Mouse (Mus musculus): ENCODE results near the gene Aph1c. TPM values are rescaled to one million over a fixed set of nuclear protein-coding genes. Genes with fewer than 3 reads are reported as not detected.
"Not testable (repeated sequence)": the region's sequence is repeated elsewhere in the genome, so short reads cannot be mapped to it uniquely, and the experiment has no call there.

Aph1c gene
- polyA plus RNA-seq, 1 experiment = 2.7 TPM

DNA sequence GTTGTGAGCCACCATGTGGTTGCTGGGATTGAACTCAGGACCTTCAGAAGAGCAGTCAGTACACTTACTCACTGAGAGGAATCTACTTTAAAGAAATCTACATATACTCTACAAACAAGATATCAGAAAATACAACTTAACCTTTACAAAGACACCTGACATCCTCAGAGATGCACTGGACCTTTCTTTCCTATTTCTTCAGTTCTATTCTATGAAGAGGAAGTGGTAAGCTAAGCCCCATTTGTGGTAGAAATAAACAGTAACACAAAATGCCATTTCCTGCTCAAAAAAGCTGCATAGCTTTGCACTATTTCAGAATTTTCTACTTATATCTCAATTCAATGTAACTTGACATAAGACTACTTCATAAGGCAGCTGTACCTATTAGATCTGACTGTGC is 39.0 kb upstream of the Aph1c start:
- H3ac ChIP-seq (ENCODE audit: control insufficient read depth, insufficient read length) = no peak overlapping the region
- H3K4me3 ChIP-seq = no peak overlapping the region
- H3K27me3 ChIP-seq (ENCODE audit: control insufficient read depth, insufficient read depth, insufficient read length) = no peaks in the 10 kb centered on the region
- no peak for TF ChIP-seq REST (IDR thresholded peaks at IDR 0.05; ENCODE audit: insufficient read depth, insufficient read length)
- no peak for TF ChIP-seq POLR2AphosphoS2 (IDR thresholded peaks at IDR 0.05; ENCODE audit: insufficient read length, low read depth)
- no peak for TF ChIP-seq USF1 (IDR thresholded peaks at IDR 0.05; ENCODE audit: low read depth)
- no peak for TF ChIP-seq POLR2A (IDR thresholded peaks at IDR 0.05; ENCODE audit: insufficient read length, low read depth)
- H3K4me2 ChIP-seq (ENCODE audit: low read depth) = no peak overlapping the region
- H3K36me3 ChIP-seq (ENCODE audit: control insufficient read depth, insufficient read depth) = no peaks in the 10 kb centered on the region
- H3K79me2 ChIP-seq (ENCODE audit: control insufficient read depth, insufficient read depth) = no peaks in the 10 kb centered on the region

DNA sequence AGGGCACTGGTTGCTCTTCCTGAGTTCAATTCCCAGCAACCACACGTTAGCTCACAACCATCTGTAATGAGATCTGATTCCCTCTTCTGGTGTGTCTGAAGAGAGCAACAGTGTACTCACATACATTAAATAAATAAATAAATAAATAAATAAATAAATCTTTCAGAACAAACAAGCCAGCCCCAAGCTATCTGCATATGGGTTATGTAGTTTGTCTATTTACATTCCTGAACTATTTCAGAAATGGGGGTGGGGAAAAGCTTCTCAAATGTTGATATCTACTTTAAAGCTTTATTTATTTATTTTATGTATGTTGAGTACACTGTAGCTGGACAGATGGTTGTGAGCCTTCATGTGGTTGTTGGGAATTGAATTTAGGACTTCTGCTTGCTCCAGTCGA is 38.5 kb upstream of the Aph1c start:
- H3K4me2 ChIP-seq (ENCODE audit: low read depth); H3ac ChIP-seq (ENCODE audit: control insufficient read depth, insufficient read length); H3K27me3 ChIP-seq (ENCODE audit: control insufficient read depth, insufficient read depth, insufficient read length); H3K4me3 ChIP-seq; H3K36me3 ChIP-seq (ENCODE audit: control insufficient read depth, insufficient read depth); H3K79me2 ChIP-seq (ENCODE audit: control insufficient read depth, insufficient read depth): not testable (repeated sequence)

DNA sequence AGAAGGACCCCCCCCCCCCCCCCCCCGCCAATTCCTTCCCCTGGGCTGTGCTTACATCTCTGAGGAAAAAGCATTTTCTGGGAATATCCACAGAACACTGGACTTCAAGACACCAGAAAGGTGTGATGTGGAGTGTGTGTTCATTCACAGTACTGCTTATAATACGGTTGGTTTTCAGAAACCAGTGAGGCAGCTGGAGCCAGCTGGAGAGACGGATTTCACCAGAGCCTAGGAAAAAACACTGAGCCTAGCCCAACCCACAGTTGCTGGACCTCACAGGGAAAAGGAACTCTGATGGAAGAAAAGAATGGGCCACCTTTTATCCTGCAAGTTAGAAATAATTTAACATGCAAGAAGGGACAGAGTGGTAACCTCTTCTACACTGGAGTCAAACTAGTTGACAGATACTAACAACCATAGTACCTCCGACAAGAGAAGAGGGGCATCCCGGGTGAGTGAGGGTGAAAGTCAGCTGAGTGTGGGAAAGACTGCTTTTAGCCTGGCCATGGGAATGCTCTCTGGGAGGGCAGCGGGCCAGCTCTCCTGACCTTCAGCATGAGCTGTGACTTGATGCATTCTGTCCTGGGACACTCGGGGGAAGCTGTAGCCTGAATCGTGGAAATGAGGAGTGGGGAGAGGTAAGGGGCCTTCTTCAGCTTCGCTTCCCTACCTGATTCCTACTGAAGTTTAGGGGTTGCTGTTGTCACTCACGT is 37.6 kb upstream of the Aph1c start:
- Histone ChIP-seq H3K36me3 (ENCODE audit: control insufficient read depth, insufficient read depth) (no peaks in the 10 kb centered on the region), H3K79me2 (ENCODE audit: control insufficient read depth, insufficient read depth) (no peaks in the 10 kb centered on the region), H3K4me2 (ENCODE audit: low read depth) (no peak overlapping the region), H3K4me3 (no peak overlapping the region), H3ac (ENCODE audit: control insufficient read depth, insufficient read length) (no peak overlapping the region), H3K27me3 (ENCODE audit: control insufficient read depth, insufficient read depth, insufficient read length) (no peaks in the 10 kb centered on the region)
- no peak for TF ChIP-seq SRF (IDR thresholded peaks at IDR 0.05; ENCODE audit: control insufficient read depth, insufficient read length, low read depth)
- no peak for TF ChIP-seq E2F4 (IDR thresholded peaks at IDR 0.05; ENCODE audit: insufficient read depth)
- TF ChIP-seq POLR2AphosphoS2 (IDR thresholded peaks at IDR 0.05; ENCODE audit: insufficient read length, low read depth) = no peak
- TF ChIP-seq REST (IDR thresholded peaks at IDR 0.05; ENCODE audit: insufficient read depth, insufficient read length) = no peak
- no peak for TF ChIP-seq MYOG (IDR thresholded peaks at IDR 0.05; ENCODE audit: control insufficient read depth in 1 of 3, insufficient read depth in 1 of 3, insufficient read length in 2 of 3, low read depth in 2 of 3)
- TF ChIP-seq POLR2A (IDR thresholded peaks at IDR 0.05; ENCODE audit: insufficient read length, low read depth) = no peak
- no peak for TF ChIP-seq MAX (IDR thresholded peaks at IDR 0.05; ENCODE audit: low read depth)
- TF ChIP-seq USF1 (IDR thresholded peaks at IDR 0.05; ENCODE audit: low read depth) = no peak
- no peak for TF ChIP-seq CEBPB (IDR thresholded peaks at IDR 0.05; ENCODE audit: insufficient read depth, poor library complexity, severe bottlenecking)
- TF ChIP-seq MYOD1 (IDR thresholded peaks at IDR 0.05; ENCODE audit: control insufficient read depth in 1 of 3, insufficient read length in 2 of 3, low read depth in 2 of 3) = no peak
- no peak for TF ChIP-seq TCF12 (IDR thresholded peaks at IDR 0.05; ENCODE audit: insufficient read depth, poor library complexity, severe bottlenecking)

DNA sequence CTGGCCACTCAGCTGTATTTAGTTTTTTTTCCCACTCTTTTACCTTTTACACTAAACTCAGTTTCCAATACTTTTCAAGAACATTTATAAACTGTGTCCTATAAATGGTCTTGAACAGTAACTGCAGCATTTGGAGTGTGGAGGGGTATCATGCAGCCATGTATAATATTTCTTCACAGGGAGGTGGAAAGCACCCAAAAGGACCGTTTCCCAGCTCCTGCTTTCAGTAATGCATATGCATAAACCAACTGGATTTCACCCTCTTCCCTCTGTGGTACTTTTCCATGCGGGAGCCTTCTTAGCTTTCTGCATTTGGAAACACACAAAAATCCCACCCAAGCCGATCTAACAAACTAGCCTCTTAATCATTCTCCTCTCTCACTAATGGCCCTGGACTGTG is 30.2 kb upstream of the Aph1c start:
- Histone ChIP-seq H3K4me3 (no peak overlapping the region), H3K27me3 (ENCODE audit: control insufficient read depth, insufficient read depth, insufficient read length) (no peaks in the 10 kb centered on the region), H3K36me3 (ENCODE audit: control insufficient read depth, insufficient read depth) (no peaks in the 10 kb centered on the region), H3K4me2 (ENCODE audit: low read depth) (no peak overlapping the region), H3ac (ENCODE audit: control insufficient read depth, insufficient read length) (no peak overlapping the region), H3K79me2 (ENCODE audit: control insufficient read depth, insufficient read depth) (no peaks in the 10 kb centered on the region)
- TF ChIP-seq E2F4 (IDR thresholded peaks at IDR 0.05; ENCODE audit: insufficient read depth) (no peak), SRF (IDR thresholded peaks at IDR 0.05; ENCODE audit: control insufficient read depth, insufficient read length, low read depth) (no peak)

DNA sequence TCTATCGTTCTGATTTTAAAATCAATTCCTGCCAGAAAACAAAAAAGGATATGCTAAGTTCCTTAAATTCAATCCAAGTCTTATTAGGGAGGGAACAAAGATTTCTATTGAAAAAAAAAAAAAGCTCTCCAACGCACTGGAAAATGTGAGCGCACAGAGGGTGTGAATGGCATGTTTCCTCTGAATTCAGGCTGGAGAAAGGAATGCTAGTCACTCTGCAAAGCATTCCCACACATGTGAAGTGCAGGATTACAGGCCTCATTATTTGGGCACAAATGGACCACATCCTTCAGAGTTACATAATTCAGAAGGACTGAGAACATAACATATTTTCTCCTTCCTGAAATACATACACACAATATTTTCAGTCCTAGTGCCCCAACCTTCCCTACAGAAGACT is 28.9 kb upstream of the Aph1c start:
- H3ac ChIP-seq (ENCODE audit: control insufficient read depth, insufficient read length) = no peak overlapping the region

More for the DNA sequence above, 28.9 kb upstream of the Aph1c start:
- peaks cover 5% of the 10 kb centered on the region for H3K36me3 ChIP-seq (ENCODE audit: control insufficient read depth, insufficient read depth)
- no peak overlapping the region for H3K4me2 ChIP-seq (ENCODE audit: low read depth)
- H3K79me2 ChIP-seq (ENCODE audit: control insufficient read depth, insufficient read depth) = no peaks in the 10 kb centered on the region
- no peak for TF ChIP-seq USF1 (IDR thresholded peaks at IDR 0.05; ENCODE audit: low read depth)
- no peak for TF ChIP-seq TCF12 (IDR thresholded peaks at IDR 0.05; ENCODE audit: insufficient read depth, poor library complexity, severe bottlenecking)
- TF ChIP-seq E2F4 (IDR thresholded peaks at IDR 0.05; ENCODE audit: insufficient read depth) = no peak
- TF ChIP-seq POLR2A (IDR thresholded peaks at IDR 0.05; ENCODE audit: insufficient read length, low read depth) = no peak
- TF ChIP-seq POLR2AphosphoS2 (IDR thresholded peaks at IDR 0.05; ENCODE audit: insufficient read length, low read depth) = no peak
- no peak for TF ChIP-seq MYOG (IDR thresholded peaks at IDR 0.05; ENCODE audit: control insufficient read depth in 1 of 3, insufficient read depth in 1 of 3, insufficient read length in 2 of 3, low read depth in 2 of 3)
- TF ChIP-seq SRF (IDR thresholded peaks at IDR 0.05; ENCODE audit: control insufficient read depth, insufficient read length, low read depth) = no peak
- TF ChIP-seq TCF3 (IDR thresholded peaks at IDR 0.05; ENCODE audit: insufficient read length, low read depth) = no peak
- TF ChIP-seq REST (IDR thresholded peaks at IDR 0.05; ENCODE audit: insufficient read depth, insufficient read length) = no peak
- TF ChIP-seq CEBPB (IDR thresholded peaks at IDR 0.05; ENCODE audit: insufficient read depth, poor library complexity, severe bottlenecking) = no peak
- no peak for TF ChIP-seq MYOD1 (IDR thresholded peaks at IDR 0.05; ENCODE audit: control insufficient read depth in 1 of 3, insufficient read length in 2 of 3, low read depth in 2 of 3)
- no peak for TF ChIP-seq MAX (IDR thresholded peaks at IDR 0.05; ENCODE audit: low read depth)
- H3K27me3 ChIP-seq (ENCODE audit: control insufficient read depth, insufficient read depth, insufficient read length) = no peaks in the 10 kb centered on the region
- no peak overlapping the region for H3K4me3 ChIP-seq
